Mouse (Mus musculus) gastrocnemius, postnatal 4 days (tissue): ENCODE data around the gene Rnf5. TPM values are rescaled to one million over a fixed set of nuclear protein-coding genes. Genes with fewer than 3 reads are reported as not detected.

Experiments used
- DNase-seq, 2 experiments: peaks; one replicate each; pipeline ENCODE4 v3.0.0; 2021 to 2022; ENCODE audit warnings: low spot score in 2 of 2, mixed read lengths in 2 of 2
- long read RNA-seq, 2 experiments: library from polyadenylated mRNA; stranded (forward); transcript quantifications; one replicate each; pipeline ENCODE4 v2.0.0; 2021
- total RNA-seq, 2 experiments: library from RNA; stranded (reverse); gene quantifications; 2 replicates each; pipeline ENCODE4 v1.2.3; 2021

Rnf5 gene
- total RNA-seq = 10 to 100 TPM; 23.8 to 24.1 TPM
- long read RNA-seq, experiment 1, transcript Rnf5-201 (6 exons, 1,238 nt) = major isoform, 34 of 36 reads
- long read RNA-seq, experiment 1, partial matches to known transcripts = 1 of 36 reads
- long read RNA-seq, experiment 1, other reads (novel, unspliced or antisense) = 1 of 36 reads
- long read RNA-seq, experiment 2, transcript Rnf5-201 (6 exons, 1,238 nt) = major isoform, 30 of 42 reads
- long read RNA-seq, experiment 2, partial matches to known transcripts = 2 of 42 reads
- long read RNA-seq, experiment 2, other reads (novel, unspliced or antisense) = 9 of 42 reads

DNA sequence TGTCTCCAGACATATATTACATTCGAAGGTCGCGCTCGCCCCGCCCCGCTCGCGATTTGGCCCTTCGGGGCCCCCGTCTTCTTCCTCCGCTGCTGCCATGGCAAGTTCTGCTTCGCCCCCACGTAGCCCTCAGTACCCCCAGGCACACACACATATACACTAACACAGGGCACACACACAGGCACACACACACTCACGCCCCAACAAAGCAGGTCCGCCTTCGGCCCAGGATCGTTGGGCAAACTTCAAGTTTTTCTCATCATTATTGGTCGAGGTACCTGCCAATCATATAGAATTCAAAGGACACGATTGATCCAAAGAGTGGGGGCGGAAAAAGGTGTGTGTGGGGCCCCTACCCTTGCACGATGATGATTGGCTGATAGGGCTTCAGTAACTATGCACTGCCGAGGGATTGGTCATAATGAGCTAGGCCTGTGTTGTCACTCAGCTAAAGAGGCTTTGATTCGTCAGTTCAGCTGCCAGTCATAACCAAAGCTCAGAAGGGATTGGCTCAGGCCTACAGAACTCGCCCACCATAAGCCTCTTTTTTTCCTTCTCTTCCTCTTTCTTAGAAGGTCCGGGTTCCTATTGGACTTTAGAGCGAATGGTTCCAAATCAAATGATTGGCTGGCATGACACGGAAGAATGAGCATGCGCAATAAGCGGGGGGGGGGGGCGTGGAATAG is at the start of gene Rnf5:
Gene Rnf5, minus strand, starts transcription at position 316 of the 686 bp plus-strand sequence.
- DNase-seq = peak; percentile 91 to 99

DNA sequence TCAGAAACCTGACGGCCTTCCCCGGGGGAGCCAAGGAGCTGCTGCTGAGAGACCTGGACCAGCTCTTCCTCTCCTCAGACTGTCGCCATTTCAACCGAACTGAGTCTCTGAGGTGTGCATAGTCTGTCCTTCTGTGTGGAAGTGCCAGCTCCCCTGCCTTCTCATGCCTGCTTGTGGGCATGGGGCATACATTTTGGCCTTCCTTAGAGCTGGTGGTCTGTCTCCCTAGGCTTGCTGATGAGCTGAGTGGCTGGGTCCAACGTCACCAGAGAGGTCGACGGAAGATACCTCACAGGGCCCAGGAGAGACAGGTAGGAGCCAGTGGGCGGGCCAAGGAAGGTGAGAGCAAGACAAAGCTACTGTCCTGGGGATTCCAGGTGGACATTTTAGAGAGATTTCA is 49.5 kb upstream of the Rnf5 start:
- no peak for DNase-seq

DNA sequence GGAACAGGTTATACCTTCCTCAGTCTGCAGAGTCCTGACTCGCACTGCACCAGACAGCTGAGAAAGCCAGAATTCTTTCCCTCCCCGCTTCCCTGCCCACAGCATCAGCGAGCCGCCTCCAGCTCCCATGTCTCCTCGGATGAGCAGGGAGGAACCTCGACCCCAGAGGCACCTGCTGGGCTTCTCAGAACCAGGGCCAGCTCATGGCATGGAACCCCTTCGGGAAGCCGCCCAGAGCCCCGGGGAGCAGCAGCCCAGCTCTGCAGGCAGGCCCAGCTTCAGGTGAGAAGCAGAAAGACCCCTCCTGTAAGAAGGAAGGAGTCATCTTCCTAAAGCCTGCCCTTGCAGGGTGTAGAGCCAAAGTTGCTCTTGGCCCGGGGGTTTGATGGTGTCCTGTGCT is 49.1 kb upstream of the Rnf5 start:
- DNase-seq = no peak

DNA sequence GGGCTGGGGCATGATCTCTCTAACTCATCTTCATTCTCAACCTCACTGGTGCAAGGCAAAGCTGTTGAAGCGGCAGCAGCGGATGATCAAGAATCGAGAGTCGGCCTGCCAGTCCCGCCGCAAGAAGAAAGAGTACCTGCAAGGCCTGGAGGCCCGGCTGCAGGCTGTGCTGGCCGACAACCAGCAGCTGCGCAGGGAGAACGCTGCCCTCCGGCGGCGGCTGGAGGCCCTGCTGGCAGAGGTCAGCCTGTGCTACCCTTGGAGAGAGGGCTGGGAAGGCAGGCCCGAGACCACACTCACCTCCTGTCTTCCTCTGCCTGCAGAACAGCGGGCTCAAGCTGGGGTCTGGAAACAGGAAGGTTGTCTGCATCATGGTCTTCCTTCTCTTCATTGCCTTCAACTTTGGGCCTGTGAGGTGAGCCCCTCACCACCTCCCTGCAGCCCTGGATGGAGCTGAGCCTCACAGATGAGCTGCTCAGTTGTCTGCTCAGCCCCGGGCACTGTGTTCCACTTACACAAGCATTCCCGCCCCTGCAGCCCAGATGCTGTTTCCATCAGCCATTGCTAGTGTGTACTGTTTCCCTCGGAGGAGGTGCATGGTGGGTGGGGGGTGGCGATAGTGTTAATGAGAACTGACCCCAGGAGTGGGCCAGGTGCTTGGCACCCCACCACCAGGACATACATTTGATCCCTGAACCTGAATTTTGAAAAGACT is 48.2 kb upstream of the Rnf5 start:
- DNase-seq = peak in 1 of 2 experiments; percentile 52

DNA sequence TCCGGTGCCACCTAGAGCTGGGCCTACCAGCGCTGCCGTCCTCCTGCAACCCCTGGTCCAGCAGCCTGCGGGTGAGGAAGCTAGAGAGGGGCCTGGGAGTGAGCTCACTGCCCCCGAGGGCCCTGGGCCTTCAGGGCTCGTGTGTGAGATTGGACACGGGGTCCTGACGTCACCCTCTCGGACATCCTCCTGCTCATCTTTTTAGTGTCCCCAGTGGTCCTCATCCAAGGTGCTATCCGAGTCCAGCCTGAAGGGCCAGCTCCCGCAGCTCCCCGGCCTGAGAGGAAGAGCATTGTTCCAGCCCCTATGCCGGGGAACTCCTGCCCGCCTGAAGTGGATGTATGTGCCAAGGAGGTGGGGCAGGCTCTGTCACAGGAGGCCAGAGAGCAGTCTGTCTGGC is 47.3 kb upstream of the Rnf5 start:
- DNase-seq = no peak

DNA sequence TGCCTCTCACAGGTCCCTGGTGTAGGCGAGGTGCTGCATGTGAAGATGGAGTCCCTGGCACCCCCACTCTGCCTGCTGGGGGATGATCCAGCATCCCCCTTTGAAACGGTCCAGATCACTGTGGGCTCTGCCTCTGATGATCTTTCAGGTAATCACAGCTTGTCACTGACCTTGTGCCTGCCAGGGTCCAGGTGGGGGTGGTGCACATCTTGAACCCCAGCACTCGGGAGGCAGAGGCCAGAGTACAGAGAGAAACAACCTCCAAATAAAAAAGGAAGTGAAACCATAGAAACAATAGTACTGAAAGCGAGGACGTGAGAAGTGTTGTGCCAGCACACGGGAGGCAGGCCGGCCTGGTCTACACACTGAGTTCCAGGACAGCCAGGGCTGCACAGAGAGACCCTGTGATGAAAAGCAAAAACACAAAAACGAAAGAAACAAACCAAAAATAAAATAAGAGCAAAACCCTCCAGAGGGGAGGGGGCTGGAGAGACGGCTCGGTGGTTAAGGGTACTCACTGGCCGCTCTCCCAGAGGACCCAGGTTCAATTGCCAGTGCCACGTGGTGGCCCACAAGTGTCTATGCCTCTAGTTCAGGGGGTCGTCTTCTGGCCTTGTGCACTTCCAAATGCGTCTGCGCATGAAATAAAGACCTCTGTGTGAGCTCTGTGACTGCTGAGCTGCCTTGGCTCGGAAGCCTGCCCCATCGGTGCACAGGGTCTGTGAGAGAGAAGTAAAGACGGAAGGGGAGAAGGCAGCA is 45.8 kb upstream of the Rnf5 start:
- no peak for DNase-seq

DNA sequence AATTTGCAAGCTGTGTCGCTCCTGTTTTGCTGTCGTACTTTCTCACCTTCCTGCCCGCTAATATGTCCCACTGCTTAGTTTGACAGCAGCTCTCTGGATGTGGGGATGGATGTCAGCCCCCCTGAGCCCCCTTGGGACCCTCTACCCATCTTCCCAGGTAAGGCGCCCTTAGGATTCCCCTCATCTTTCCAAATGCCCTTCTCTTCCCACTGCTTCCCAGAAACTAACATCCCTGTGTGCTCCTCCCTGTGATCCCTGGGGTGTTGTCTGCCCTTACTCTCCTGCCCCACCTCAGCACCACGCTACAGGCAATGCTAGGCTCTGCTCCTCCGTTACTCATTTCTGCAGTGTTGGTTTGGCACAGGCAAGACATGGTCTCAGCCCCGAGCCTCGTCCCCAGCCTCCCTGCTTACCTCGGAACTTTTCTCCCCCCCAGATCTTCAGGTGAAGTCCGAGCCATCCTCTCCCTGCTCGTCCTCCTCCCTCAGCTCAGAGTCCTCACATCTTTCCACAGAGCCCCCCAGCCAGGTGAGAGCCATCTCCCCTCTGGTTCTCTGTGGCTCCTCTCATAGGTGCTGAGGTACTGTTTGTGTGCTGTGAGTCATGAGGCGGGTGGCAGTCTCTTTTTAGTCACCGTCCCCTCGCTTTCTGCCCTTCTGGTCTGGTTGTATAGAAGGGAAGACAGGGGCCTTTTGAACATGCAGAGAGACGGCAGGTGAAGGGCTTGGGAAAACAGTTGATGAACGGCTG is 44.8 kb upstream of the Rnf5 start:
- DNase-seq = no peak

DNA sequence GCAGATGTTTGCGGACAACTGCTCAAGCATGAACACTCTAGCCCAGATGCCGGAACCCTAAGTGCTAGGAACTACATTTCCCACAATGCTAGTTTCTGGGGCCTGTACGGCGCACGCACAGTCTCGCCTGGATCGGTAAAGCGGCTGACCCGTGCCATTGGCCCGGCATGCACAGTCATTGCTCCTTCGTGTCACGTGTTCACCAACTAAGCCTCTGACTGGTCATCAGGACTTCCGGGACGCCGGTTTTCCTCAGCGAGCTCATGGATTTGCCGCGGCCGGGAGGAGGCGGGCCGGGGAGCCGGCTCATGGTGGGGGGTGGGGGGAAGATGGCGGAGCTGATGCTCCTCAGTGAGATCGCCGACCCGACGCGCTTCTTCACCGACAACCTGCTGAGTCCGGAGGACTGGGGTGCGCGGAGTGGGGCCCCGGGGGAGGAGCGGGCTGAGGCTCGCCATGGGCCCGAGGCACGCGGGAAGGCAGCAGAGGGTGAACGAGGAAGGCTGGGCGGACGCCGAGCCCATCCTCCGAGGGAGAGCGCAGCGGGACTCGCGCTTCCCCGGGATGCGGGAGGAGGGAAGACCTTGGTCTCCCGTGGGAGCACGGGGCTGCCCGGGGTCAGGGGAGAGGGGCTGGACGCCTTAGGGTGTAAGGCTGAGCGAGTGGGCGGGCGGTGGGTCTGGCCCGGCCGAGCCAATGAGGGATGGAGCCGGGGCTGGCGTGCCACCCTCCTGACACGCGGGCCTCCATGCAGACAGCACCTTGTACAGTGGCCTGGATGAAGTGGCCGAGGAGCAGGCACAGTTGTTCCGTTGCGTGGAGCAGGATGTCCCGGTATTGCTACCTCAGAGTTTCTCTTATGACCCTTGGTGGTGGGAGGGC is 43.7 kb upstream of the Rnf5 start, which contains the start of gene Atf6b:
Gene Atf6b, plus strand, starts transcription at position 241 of the 882 bp plus-strand sequence.
- DNase-seq = peak; percentile 78 to 92

DNA sequence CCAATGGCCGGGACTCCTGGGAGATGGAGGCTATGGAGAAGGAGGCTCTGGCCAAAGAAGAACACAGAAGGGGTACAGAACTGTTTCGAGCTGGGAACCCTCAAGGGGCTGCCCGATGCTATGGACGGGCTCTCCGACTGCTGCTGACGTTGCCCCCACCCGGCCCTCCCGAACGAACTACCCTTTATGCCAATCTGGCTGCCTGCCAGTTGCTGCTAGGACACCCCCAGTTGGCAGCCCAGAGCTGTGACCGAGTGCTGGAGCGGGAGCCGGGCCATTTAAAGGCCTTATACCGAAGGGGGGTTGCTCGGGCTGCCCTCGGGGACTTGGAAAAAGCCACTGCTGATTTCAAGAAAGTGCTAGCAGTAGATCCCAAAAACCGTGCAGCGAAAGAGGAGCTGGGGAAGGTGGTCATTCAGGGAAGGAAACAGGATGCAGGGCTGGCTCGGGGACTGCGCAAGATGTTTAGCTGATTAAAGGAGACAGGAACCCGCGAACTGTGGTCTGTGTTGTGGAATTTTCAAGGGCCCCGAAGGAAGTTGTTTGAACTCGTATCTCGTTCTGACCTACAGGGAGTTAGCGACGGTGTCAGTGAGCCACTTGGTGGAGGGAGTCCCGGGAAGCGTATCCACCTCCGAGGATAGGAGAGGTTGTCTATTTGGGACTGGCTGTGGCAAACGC is 42.5 kb upstream of the Rnf5 start:
- peak in 1 of 2 experiments; percentile 21 for DNase-seq

DNA sequence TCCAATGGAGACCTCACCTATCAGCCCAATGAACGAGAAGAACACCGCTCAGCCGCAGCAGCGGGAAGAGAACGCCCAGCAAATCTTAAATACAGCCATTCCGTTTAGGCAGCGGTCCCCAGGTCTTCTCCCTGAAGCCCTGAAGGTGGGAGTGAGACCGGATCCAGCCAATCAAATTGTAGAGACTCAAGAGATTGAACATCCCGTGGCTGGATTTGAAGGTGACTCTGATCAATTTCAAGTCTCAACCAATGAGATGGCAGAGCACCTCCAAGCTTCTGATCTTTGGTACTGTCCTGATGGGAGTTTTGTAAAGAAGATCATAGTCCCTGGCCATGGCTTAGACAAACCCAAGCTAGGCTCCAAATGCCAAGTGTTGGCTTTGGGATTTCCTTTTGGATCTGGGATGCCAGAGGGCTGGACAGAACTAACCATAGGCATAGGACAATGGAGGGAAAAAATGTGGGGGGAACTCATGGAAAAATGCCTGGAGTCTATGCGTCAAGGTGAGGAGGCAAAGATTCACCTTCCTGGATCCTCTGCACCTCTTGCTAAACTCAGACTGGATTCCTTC is 41.9 kb upstream of the Rnf5 start:
- no peak for DNase-seq

DNA sequence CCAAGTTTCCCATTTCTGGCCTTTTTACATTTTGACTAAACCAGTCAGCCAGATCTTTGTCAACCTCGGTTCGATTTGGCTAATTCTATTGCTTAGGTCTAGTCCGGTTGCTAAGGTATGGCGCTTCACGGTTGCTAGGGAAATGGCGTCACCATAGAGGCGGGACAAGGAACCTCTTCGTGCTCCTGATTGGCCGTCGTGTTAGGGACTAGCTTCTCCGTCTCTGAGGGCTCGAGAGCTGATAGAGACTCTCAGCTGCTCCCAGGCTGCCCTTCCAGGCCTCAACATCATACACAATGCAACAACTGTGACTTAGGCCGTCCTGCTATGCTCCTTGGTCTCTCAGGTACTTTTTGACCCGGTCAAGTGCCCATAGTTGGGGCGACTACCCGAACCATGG is 41.1 kb upstream of the Rnf5 start, which contains the start of gene Fkbpl:
Gene Fkbpl, plus strand, starts transcription at position 157 of the 400 bp plus-strand sequence.
- peak; percentile 82 to 94 for DNase-seq

DNA sequence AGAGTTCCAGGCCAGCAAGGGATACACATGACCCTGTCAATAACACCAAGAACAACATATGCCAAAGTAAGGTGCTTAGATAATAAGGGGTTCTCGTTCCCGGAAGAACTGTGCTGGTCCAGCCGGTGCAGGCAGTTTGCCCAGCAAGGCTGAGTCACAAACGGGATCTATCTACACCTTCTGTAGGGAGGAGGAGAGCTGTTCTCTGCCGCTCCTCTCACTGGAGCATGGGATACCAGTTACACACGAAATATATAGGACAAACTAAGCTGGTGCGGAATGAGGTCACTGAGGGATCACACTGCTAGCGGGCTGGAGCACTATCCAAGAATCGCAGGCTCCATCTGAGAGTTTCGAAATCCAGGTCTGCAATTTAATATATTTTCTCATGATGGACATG is 40.5 kb upstream of the Rnf5 start:
- DNase-seq = no peak

DNA sequence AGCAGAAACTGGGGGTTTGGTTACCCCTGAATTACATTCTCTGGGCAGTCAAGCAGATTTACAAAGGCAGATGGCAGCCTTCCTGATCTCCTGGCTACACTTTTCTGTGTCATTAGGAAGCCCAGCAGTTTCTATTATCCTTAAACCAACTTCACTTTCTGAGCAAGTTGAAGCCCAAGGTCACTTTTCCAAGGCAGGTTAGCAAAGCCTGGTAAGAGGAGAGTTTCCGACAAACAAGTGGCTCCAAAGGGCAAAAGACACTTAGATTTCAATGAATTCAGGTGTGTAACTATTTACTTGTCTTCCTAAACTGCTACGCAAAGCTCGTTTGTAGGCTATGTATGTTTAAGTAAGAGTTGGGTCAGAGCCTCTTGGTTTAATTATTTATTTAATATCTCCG is 39.9 kb upstream of the Rnf5 start:
- no peak for DNase-seq

DNA sequence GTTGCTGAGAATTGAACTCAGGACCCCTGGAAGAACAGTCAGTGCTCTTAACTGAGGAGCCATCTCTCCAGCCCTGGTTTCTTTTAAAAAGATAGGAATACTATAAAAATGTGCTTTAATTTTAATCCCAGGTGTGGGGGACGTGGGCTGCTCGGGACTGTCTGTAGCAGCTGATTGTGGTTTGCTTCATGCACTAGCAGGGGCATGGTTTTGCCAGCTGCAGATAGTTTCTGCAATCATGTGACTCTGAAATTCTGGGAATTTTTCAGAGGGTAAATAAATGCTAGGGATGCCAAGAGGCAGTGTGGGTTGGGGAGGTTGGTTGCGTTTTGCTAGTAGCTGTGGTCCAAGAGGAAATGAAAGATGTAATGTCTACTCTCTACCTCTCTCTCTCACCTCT is 38.5 kb upstream of the Rnf5 start:
- no peak for DNase-seq

DNA sequence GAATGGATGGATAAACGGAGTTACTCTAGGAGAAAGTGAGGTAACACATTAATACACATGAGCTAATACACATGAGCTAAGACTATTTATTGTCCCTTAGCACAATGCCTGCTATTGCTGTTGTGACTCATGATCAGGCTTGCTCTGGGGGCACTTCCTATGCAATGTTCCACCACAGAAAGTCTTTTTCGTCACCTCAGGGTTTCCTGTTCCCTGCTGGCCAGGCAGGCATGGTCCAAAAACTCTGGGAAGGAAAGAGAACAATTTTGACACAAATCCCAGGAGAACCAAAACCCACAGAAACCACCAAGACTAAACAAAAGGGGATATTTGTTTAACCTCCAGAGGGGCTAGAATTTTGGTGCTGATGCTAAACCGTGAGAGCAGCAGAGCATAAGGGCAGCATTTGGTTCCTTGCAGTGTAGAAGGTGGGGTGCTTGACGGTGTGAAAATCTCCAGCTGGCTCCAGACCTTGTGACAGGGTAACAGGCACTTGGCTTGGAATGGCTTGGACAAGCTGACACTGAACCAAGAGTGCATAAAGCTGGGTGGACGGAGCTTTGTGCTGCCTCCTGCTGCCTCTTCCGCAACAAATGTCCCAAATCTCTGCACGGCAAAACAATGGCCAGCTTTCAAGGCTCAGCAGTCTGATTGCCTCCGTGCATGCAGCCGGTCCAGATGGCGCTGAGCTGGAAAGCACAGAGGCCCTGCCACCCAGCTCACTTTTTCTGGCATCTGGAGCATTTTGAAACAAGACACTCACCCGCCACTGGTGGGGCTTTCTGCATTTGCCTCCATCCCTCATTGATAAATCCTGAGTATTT is 37.5 kb upstream of the Rnf5 start:
- DNase-seq = peak in 1 of 2 experiments; percentile 48

DNA sequence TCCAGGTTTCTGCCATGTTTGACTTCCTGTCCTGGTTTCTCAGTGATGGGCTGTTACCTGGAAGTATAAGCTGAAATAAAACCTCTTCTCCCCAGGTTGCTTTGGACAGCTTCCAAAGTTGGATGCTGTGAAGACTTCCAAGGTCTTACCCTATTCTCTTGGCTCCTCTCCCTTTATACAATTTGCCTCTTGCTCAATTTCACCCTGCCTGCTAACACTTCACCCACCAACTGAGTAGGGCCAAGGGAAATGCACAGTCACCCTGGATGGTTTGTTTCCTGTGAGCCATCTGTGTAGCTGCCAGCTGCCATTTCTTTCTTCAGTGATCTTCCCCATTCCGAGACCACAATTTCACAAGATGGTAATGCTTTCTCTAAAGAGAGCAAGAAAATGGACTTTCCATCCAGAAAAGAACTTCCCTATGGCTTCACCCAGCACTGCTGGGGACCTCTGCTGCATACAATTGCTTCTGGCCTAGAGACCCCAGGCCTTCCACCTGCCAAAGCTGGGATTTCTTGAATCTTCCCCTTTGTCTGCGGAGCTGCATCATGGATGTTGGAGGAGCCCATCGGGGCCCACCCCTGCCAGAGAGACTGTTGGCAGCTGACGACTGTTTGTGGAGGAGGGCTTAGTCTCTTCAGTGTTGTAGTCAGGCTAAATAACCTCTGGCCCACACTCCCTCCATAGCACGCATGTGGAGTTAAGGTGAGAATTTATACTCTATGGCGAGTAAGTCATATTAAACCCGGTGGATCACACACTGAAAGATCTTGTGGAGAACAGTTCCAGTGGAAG is 36.2 kb upstream of the Rnf5 start:
- no peak for DNase-seq

DNA sequence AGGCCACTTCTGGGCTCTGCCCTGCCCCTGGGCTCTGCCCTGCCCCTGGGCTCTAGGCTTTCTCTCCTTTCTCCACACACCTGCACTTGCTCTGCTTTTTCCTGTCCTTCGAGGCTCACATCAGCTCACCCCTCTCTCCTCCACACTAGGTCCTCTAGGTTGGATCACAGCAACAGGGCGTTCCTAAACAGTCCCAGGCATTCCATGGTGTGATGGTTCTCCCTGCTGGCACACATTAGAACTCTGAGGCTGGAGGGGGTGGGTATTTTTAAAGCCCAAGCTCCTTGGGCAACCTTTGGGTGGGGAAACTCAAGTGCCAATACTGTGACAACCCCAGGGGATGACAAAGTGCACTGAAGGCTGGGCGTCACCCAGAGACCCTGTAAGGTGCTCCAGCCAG is 34.0 kb upstream of the Rnf5 start:
- no peak for DNase-seq
